Mouse (Mus musculus) midbrain, embryonic 12.5 days (tissue): ENCODE measurements around the gene Abhd15. TPM values are rescaled to one million over a fixed set of nuclear protein-coding genes. Genes with fewer than 3 reads are reported as not detected.
"Not testable (repeated sequence)": the region's sequence is repeated elsewhere in the genome, so short reads cannot be mapped to it uniquely, and the experiment has no call there.

Experiments used
- ATAC-seq: fragments of 200-750 bp; cut with Nextera tagmentation; 2 replicates; pipeline ENCODE4 v1.8.0; 2017; ENCODE audit warnings: low read depth, moderate TSS enrichment, moderate library complexity; ENCODE audit not compliant: low FRiP score
- H3K27ac ChIP-seq: fragments of 300-500 bp; sonication (generic); replicated peaks from 2 replicates; pipeline ENCODE4 v1.5.1; 2016; ENCODE audit warnings: mild to moderate bottlenecking
- H3K27me3 ChIP-seq: fragments of 300-500 bp; sonication (generic); 2 replicates; pipeline ENCODE4 v1.6.1; 2016; ENCODE audit warnings: mild to moderate bottlenecking
- H3K36me3 ChIP-seq: fragments of 300-500 bp; sonication (generic); 2 replicates; pipeline ENCODE4 v1.6.1; 2016
- H3K4me1 ChIP-seq: fragments of 300-500 bp; sonication (generic); 2 replicates; pipeline ENCODE4 v1.6.1; 2016
- H3K4me2 ChIP-seq: fragments of 300-500 bp; sonication (generic); replicated peaks from 2 replicates; pipeline ENCODE4 v1.6.1; 2016; ENCODE audit warnings: mild to moderate bottlenecking, moderate library complexity
- H3K4me3 ChIP-seq: fragments of 300-500 bp; sonication (generic); 2 replicates; pipeline ENCODE4 v1.5.1; 2016; ENCODE audit warnings: mild to moderate bottlenecking
- H3K9ac ChIP-seq: fragments of 300-500 bp; sonication (generic); replicated peaks from 2 replicates; pipeline ENCODE4 v1.6.1; 2016; ENCODE audit warnings: mild to moderate bottlenecking, moderate library complexity
- H3K9me3 ChIP-seq: fragments of 300-500 bp; sonication (generic); 2 replicates; pipeline ENCODE4 v1.6.1; 2016; ENCODE audit warnings: mild to moderate bottlenecking
- WGBS: fragments of 180-500 bp; shearing (Covaris S2); methylation state at CpG from one replicate; pipeline ENCODE4 v1.1.7; 2016; 5-methylcytosine and 5-hydroxymethylcytosine counted together
- polyA plus RNA-seq: library from polyadenylated mRNA; unstranded; fragments of >200 nt; fragmentation: Nextera tagmentation; extraction: Ambion mirVana; gene quantifications from 2 replicates; pipeline ENCODE4 v1.2.1, GENCODE M21; 2016

Abhd15 gene
- polyA plus RNA-seq, 1 experiment from 2014 or later: 3.4 TPM

GRCm38 (mm10) chr11:77516553-77517425 lies 1.9 kb downstream of the Abhd15 start:
- no peak for ATAC-seq
- Histone ChIP-seq H3K4me3 (no peak overlapping the region), H3K27me3 (peaks cover 53% of the 10 kb centered on the region), H3K9ac (no peak overlapping the region), H3K27ac (no peak overlapping the region), H3K36me3 (no peaks in the 10 kb centered on the region), H3K4me1 (peaks cover 56% of the 10 kb centered on the region), H3K4me2 (no peak overlapping the region), H3K9me3 (no peaks in the 10 kb centered on the region)
- 57% methylated on average over 5 of the region's 5 CpGs for WGBS

GRCm38 (mm10) chr11:77518051-77518798 lies 3.3 kb downstream of the Abhd15 start:
- Histone ChIP-seq H3K9ac (no peak overlapping the region), H3K4me2 (no peak overlapping the region), H3K4me3 (no peak overlapping the region), H3K4me1 (peaks cover 49% of the 10 kb centered on the region), H3K9me3 (no peaks in the 10 kb centered on the region), H3K27me3 (peaks cover 49% of the 10 kb centered on the region), H3K36me3 (no peaks in the 10 kb centered on the region), H3K27ac (no peak overlapping the region)
- whole genome bisulfite sequencing: 80% methylated on average over 27 of the region's 27 CpGs
- ATAC-seq: no peak

- H3K27ac ChIP-seq: 0 out of 2 replicates have a peak within 1 kb of the TSS, but pooled peaks have one; percentile 6
- H3K27me3 ChIP-seq: peaks cover 42% of the 10 kb centered on the region
- peaks cover 42% of the 10 kb centered on the region for H3K4me1 ChIP-seq
- H3K36me3 ChIP-seq: no peaks in the 10 kb centered on the region
- 83% methylated on average over 5 of the region's 5 CpGs for WGBS
- no peak within 1 kb of the TSS for H3K9ac ChIP-seq
- no peak for ATAC-seq
- no peak within 1 kb of the TSS for H3K4me3 ChIP-seq
- H3K9me3 ChIP-seq: no peaks in the 10 kb centered on the region
- H3K4me2 ChIP-seq: no peak within 1 kb of the TSS
Measured at GRCm38 (mm10) chr11:77519043-77519442, 4.1 kb downstream of the Abhd15 start, which contains the start of gene Gm10392. Gene Gm10392, minus strand, starts transcription at chr11:77519198.

GRCm38 (mm10) chr11:77520601-77521529 lies 5.9 kb downstream of the Abhd15 start:
- H3K36me3 ChIP-seq: no peaks in the 10 kb centered on the region
- H3K4me3 ChIP-seq: no peak overlapping the region
- no peak overlapping the region for H3K27ac ChIP-seq
- H3K27me3 ChIP-seq: peaks cover 25% of the 10 kb centered on the region
- no peak overlapping the region for H3K4me2 ChIP-seq
- no peaks in the 10 kb centered on the region for H3K9me3 ChIP-seq
- H3K4me1 ChIP-seq: peaks cover 24% of the 10 kb centered on the region
- WGBS: 49% methylated on average over 5 of the region's 5 CpGs
- ATAC-seq: no peak
- no peak overlapping the region for H3K9ac ChIP-seq

DNA sequence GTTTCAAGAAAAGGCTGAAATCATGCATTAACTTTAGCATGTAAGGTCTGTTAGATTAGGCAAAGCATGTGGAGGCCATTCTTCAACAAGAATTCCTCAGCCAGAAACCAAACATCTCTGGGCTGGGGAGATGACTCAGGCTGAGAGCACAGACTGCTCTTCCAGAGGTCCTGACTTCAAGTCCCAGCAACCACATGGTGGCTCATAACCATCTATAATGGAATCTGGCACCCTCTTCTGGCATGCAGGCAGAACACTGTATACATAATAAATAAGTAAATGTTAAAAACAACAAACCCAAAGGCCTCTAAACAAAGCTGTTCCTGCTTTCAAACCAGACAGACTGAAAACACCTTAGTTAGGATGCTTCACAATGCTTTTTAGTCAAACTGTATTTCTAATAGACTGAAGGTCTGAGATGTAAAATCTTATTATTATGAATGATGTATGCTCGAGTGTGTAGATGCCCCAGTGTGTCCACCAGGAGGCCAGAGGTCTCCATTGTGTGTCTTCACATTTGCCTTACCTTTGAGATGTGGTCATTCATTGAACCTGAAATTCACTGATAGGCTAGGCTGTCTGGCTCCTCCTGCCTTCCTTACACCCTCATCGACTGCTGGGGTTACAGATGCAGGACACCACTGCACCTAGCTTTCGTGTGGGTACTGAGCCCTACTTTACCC lies 11.0 kb downstream of the Abhd15 start:
- 85% methylated on average over 3 of the region's 3 CpGs for WGBS
- Histone ChIP-seq H3K27ac (no peak overlapping the region), H3K27me3 (no peaks in the 10 kb centered on the region), H3K4me1 (peaks cover 3% of the 10 kb centered on the region; the same call in 1 of the 2 replicates), H3K4me2 (no peak overlapping the region), H3K36me3 (no peaks in the 10 kb centered on the region), H3K4me3 (no peak overlapping the region), H3K9me3 (no peaks in the 10 kb centered on the region), H3K9ac (no peak overlapping the region)
- no peak for ATAC-seq

- H3K9me3 ChIP-seq, H3K4me3 ChIP-seq: not testable (repeated sequence)
Measured at GRCm38 (mm10) chr11:77528420-77528819, 13.5 kb downstream of the Abhd15 start.

DNA sequence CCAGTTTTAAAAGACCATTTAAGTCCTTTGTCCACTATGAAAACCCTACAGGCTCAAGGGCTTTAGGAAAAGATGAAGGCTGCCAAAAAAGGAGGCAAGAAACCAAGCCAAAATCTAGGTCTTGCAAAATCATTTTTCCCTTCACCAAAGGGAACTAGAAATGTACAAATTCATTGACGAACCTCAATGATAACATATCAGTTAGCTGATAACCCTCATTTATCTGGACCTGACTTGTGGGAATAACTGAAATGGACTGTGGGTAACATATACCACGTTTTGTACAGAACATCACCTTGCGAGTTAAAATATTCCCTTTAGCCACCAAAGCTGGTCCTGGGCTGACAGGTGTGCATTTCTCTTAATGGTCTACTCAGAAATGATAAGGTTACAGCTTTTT lies 14.7 kb downstream of the Abhd15 start:
- WGBS: 88% methylated on average over 3 of the region's 3 CpGs
- no peak for ATAC-seq
- H3K27ac ChIP-seq: no peak overlapping the region
- no peak overlapping the region for H3K4me3 ChIP-seq
- no peaks in the 10 kb centered on the region for H3K27me3 ChIP-seq
- H3K4me1 ChIP-seq: no peaks in the 10 kb centered on the region
- H3K4me2 ChIP-seq: no peak overlapping the region
- H3K36me3 ChIP-seq: 0 out of 2 replicates have a peak, but pooled peaks cover 3% of the 10 kb centered on the region
- no peaks in the 10 kb centered on the region for H3K9me3 ChIP-seq
- H3K9ac ChIP-seq: no peak overlapping the region

More at GRCm38 (mm10) chr11:77528420-77528819, 13.5 kb downstream of the Abhd15 start:
- H3K4me1 ChIP-seq, H3K9ac ChIP-seq, ATAC-seq, H3K4me2 ChIP-seq, H3K27ac ChIP-seq, H3K27me3 ChIP-seq, H3K36me3 ChIP-seq: not testable (repeated sequence)
- WGBS: 89% methylated on average over 3 of the region's 3 CpGs

DNA sequence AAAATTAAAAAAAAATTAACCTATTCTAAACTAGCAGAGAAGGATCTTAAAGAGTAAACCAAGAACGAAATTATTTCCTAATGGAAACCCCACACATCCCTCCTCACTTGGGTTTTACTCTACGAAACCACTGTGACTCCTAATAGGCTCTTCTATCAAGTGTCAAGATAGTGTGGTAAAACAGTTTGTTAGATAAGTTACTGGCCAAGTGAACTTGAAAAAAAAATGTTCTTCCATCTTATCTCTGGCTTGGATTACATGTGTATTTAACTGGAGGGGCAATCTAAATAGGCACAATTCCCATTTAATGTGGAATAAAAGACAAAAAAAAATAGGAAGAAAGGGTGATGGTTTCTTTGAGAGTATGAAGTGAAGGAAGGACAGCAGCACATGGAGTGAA lies 15.9 kb downstream of the Abhd15 start:
- 96% methylated on average over 2 of the region's 2 CpGs for WGBS

GRCm38 (mm10) chr11:77532202-77532846 lies 17.4 kb downstream of the Abhd15 start:
- H3K27me3 ChIP-seq: no peaks in the 10 kb centered on the region
- peaks cover 15% of the 10 kb centered on the region; the same call in 1 of the 2 replicates for H3K36me3 ChIP-seq

More for the DNA sequence above, 15.9 kb downstream of the Abhd15 start:
- no peak overlapping the region for H3K4me2 ChIP-seq
- no peak overlapping the region for H3K4me3 ChIP-seq
- H3K9me3 ChIP-seq: no peaks in the 10 kb centered on the region
- no peaks in the 10 kb centered on the region for H3K27me3 ChIP-seq
- ATAC-seq: no peak
- no peak overlapping the region for H3K27ac ChIP-seq
- H3K36me3 ChIP-seq: 0 out of 2 replicates have a peak, but pooled peaks cover 8% of the 10 kb centered on the region
- H3K4me1 ChIP-seq: no peaks in the 10 kb centered on the region
- H3K9ac ChIP-seq: no peak overlapping the region

GRCm38 (mm10) chr11:77545261-77545660 lies 30.3 kb downstream of the Abhd15 start:
- Histone ChIP-seq H3K9me3 (no peaks in the 10 kb centered on the region), H3K4me1 (no peaks in the 10 kb centered on the region), H3K27ac (no peak overlapping the region), H3K4me2 (no peak overlapping the region), H3K27me3 (no peaks in the 10 kb centered on the region), H3K36me3 (peaks cover 76% of the 10 kb centered on the region), H3K4me3 (no peak overlapping the region), H3K9ac (no peak overlapping the region)
- no peak for ATAC-seq
- 95% methylated on average over 7 of the region's 7 CpGs for WGBS

More at GRCm38 (mm10) chr11:77532202-77532846, 17.4 kb downstream of the Abhd15 start:
- WGBS: 95% methylated on average over 4 of the region's 4 CpGs
- Histone ChIP-seq H3K4me1 (no peaks in the 10 kb centered on the region), H3K27ac (no peak overlapping the region), H3K9ac (no peak overlapping the region), H3K4me2 (no peak overlapping the region), H3K4me3 (no peak overlapping the region), H3K9me3 (no peaks in the 10 kb centered on the region)
- no peak for ATAC-seq
